Mouse (Mus musculus) intestine, embryonic 14.5 days (tissue): ENCODE measurements around the gene Zfp738. TPM values are rescaled to one million over a fixed set of nuclear protein-coding genes. Genes with fewer than 3 reads are reported as not detected.
"Not testable (repeated sequence)": the region's sequence is repeated elsewhere in the genome, so short reads cannot be mapped to it uniquely, and the experiment has no call there.

ENCODE experiments used
- ATAC-seq: fragments of 200-750 bp; cut with Nextera tagmentation; replicated peaks from 2 replicates; pipeline ENCODE4 v1.8.0; 2017; ENCODE audit warnings: low read depth, moderate number of reproducible peaks, moderate TSS enrichment, moderate library complexity; ENCODE audit not compliant: low FRiP score, low TSS enrichment
- DNase-seq: peaks from one replicate; pipeline ENCODE4 v3.0.0-alpha.2; 2018; ENCODE audit warnings: low spot score
- H3K27ac ChIP-seq: fragments of 300-500 bp; sonication (generic); 2 replicates; pipeline ENCODE4 v1.5.1; 2014; ENCODE audit warnings: low read depth, mild to moderate bottlenecking, control low read depth
- H3K27me3 ChIP-seq: fragments of 300-500 bp; sonication (generic); replicated peaks from 2 replicates; pipeline ENCODE4 v1.6.1; 2014; ENCODE audit warnings: low read length, control low read depth; ENCODE audit not compliant: control insufficient read depth, insufficient read depth
- H3K36me3 ChIP-seq: fragments of 300-500 bp; sonication (generic); 2 replicates; pipeline ENCODE4 v1.6.1; 2014; ENCODE audit warnings: low read length, control low read depth; ENCODE audit not compliant: control insufficient read depth, insufficient read depth
- H3K4me1 ChIP-seq: fragments of 300-500 bp; sonication (generic); replicated peaks from 2 replicates; pipeline ENCODE4 v1.6.1; 2014; ENCODE audit warnings: low read length, control low read depth, mixed read lengths; ENCODE audit not compliant: control insufficient read depth, insufficient read depth
- H3K4me2 ChIP-seq: fragments of 300-500 bp; sonication (generic); 2 replicates; pipeline ENCODE4 v1.6.1; 2014; ENCODE audit warnings: low read length
- H3K4me3 ChIP-seq: fragments of 300-500 bp; sonication (generic); 2 replicates; pipeline ENCODE4 v1.5.1; 2014; ENCODE audit warnings: low read depth, low read length, control low read depth, mixed read lengths
- H3K9ac ChIP-seq: fragments of 300-500 bp; sonication (generic); 2 replicates; pipeline ENCODE4 v1.6.1; 2014; ENCODE audit warnings: mild to moderate bottlenecking, low read length
- H3K9me3 ChIP-seq: fragments of 300-500 bp; sonication (generic); 2 replicates; pipeline ENCODE4 v1.6.1; 2016; ENCODE audit warnings: low read length, control low read depth; ENCODE audit not compliant: control insufficient read depth
- WGBS: fragments of 180-500 bp; shearing (Covaris S2); extraction: QIAGEN DNeasy Blood & Tissue Kit; methylation state at CpG from one replicate; pipeline ENCODE4 v1.1.7; 2014; 5-methylcytosine and 5-hydroxymethylcytosine counted together
- polyA plus RNA-seq: library from polyadenylated mRNA; unstranded; fragments of >200 nt; fragmentation: Nextera tagmentation; extraction: Ambion mirVana; gene quantifications from 2 replicates; pipeline ENCODE4 v1.2.1, GENCODE M21; 2014

Gene Zfp738
- polyA plus RNA-seq: 11.0 and 12.6 TPM in 2 replicates

DNA sequence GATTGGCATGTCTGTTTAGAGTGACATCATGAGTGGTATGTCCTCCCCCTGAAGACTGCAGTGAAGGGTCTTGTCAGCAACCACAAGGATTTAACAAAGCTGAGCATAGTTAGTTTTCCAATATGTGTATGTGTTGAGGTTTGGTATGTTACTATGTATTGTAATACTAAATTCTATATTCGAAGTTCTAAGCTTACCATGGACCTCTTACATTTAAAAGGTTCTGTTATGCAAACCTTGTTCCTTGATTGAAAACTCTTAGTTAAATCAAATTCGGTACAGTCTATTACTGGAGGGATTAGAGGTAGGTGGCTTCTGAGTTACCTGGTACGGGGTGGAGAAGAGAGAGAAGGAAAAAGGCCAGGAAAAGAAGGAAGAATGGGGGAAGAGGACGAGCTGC lies at the start of gene Zfp738:
Zfp738 (minus strand) TSS at position 101 of the 400 bp plus-strand sequence.
- WGBS: 81% methylated on average over 4 of the region's 4 CpGs
- ATAC-seq: no peak
- no peaks in the 10 kb centered on the region for H3K36me3 ChIP-seq
- H3K27ac ChIP-seq: no peak within 1 kb of the TSS
- no peaks in the 10 kb centered on the region for H3K9me3 ChIP-seq
- no peaks in the 10 kb centered on the region for H3K27me3 ChIP-seq
- DNase-seq: no peak
- H3K4me2 ChIP-seq: no peak within 1 kb of the TSS
- no peak within 1 kb of the TSS for H3K4me3 ChIP-seq
- no peak within 1 kb of the TSS for H3K9ac ChIP-seq
- peaks cover 5% of the 10 kb centered on the region; the same call in 1 of the 2 replicates for H3K4me1 ChIP-seq

DNA sequence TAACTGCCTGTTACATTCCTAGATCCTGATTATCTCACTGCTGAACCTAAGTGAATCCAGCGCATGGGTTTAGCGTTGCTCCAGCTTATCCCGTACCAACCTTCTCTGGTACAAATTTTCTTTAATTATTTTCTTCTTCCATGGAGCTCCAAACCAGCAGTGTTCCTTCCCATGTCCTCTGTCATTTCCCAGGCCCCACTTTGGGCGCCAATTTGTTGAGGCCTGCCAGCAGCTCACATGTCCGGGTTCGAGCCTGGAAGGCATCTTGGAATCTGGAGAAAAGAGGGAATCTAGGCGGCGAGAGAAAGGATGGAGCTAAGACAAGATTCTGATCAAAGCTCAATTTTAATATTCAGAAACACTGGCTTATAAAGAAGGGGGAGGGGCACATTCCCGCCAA lies 47.5 kb upstream of the Zfp738 start:
- not testable (repeated sequence) for H3K4me2 ChIP-seq, ATAC-seq, H3K9ac ChIP-seq, H3K27ac ChIP-seq, DNase-seq, H3K4me3 ChIP-seq, H3K27me3 ChIP-seq, H3K4me1 ChIP-seq, H3K9me3 ChIP-seq, H3K36me3 ChIP-seq
- 94% methylated on average over 9 of the region's 9 CpGs for WGBS

DNA sequence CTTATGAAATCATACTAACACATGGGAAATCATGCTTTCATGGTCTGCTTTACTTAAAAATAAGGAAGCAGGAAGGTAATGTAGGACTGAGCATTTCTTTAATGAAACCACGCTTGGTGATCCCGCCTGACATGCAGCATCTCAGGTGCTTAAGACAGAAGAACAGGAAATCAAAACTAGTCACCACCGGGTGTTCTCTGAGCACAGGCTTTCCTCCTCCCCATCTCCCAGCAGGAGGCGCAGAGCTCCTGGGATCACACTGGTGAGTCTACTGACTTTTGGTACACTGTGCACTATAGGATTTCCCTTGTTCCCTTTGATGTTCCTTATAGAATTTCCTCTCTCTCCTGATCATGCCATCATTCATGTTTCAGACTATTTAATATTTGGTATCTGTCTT lies 42.6 kb upstream of the Zfp738 start:
- H3K4me2 ChIP-seq: peak overlapping the region; percentile 59
- H3K9ac ChIP-seq: peak overlapping the region; percentile 60
- H3K4me1 ChIP-seq, H3K27ac ChIP-seq, H3K36me3 ChIP-seq, H3K9me3 ChIP-seq, H3K27me3 ChIP-seq: not testable (repeated sequence)
- peak; percentile 58 for DNase-seq
- H3K4me3 ChIP-seq: peak overlapping the region; percentile 58
- WGBS: 35% methylated on average over 4 of the region's 4 CpGs
- peak; percentile 77 for ATAC-seq

DNA sequence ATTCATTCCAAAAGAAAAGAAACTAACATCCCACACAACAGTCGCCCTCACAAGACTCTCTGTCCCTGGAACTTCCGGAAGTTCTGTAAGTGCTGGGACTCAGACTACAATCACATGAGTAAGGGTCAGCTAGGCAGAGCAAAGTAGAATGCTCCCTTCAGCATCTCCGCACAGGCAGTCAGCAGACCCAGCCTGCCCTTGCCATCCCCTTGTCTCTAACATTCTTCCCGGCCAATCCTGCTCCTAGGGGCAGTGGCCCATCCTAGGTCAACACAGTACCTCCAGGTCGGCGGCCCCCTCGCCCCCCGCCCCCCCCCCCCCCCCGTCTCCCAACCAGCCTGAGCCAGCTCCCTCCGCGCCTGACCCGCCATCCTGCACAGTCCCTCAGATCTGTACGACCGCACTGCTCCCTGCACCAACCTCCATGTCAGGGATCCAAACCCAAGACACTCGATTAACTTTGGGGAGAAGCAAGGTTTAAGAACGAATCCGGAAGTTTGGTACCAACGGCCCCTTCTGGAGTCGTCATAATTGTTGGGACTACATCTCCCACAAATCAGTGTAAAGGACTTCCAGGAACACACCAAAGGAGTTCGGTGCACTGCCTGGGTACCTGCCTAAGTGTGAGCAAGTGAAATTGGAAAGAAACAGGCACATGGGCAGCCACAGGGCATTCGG lies 41.9 kb upstream of the Zfp738 start, which contains the start of gene Zfp65:
Zfp65 (minus strand) TSS at position 533 of the 678 bp plus-strand sequence.
- Histone ChIP-seq H3K27me3 (no peaks in the 10 kb centered on the region), H3K27ac (no peak within 1 kb of the TSS; the same call in 1 of the 2 replicates), H3K4me1 (no peaks in the 10 kb centered on the region), H3K36me3 (no peaks in the 10 kb centered on the region), H3K9me3 (no peaks in the 10 kb centered on the region), H3K4me2 (peak within 1 kb of the TSS; percentile 59), H3K9ac (peak within 1 kb of the TSS; percentile 60), H3K4me3 (peak within 1 kb of the TSS; percentile 58)
- peak; percentile 82 for ATAC-seq
- WGBS: 2% methylated on average over 18 of the region's 21 CpGs
- DNase-seq: peak; percentile 80

DNA sequence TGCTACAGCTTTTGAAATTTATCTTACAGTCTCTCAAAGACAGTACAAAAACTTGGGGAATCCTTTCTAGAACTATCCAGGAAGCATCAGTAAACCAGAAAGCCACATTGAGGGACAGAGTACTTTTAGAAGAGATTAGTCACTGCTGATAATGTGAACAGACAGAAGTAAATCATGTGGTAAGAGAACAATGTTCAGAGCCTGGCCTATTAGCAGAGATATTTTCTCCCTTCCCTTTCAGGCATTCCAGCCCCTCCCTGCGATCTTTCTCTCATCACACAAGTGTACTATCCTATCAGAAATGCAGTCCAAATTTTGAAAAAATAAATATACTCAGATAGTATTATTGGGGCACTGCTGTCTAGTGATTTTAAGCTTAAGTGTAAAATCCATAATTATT lies 41.2 kb upstream of the Zfp738 start:
- no peak for ATAC-seq
- no peak for DNase-seq
- no peaks in the 10 kb centered on the region for H3K27me3 ChIP-seq
- H3K9ac ChIP-seq: peak overlapping the region; percentile 60; the same call in 1 of the 2 replicates
- H3K9me3 ChIP-seq: no peaks in the 10 kb centered on the region
- H3K36me3 ChIP-seq: no peaks in the 10 kb centered on the region
- H3K4me1 ChIP-seq: 0 out of 2 replicates have a peak, but pooled peaks cover 2% of the 10 kb centered on the region
- peak overlapping the region; percentile 59 for H3K4me2 ChIP-seq
- H3K27ac ChIP-seq: no peak overlapping the region
- 70% methylated on average over 1 of the region's 1 CpGs for WGBS
- peak overlapping the region; percentile 58 for H3K4me3 ChIP-seq

DNA sequence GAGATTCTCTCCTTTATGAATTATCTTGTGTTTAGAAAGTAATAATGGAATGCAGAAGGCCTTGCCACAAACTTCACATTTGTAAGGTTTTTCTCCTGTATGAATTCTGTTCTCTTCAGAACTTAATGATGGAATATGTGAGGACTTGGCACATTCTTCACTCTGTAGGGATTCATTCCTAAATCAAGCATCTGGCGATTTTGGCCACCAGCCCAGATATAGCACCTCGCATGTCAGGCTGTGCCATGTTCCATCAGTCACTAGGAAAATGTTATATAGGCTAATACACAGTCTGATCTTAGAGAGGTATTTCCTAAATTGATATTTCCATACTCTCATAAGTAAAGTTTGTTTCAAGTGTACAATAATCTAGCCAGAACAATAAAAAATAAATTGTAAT lies 38.5 kb upstream of the Zfp738 start:
- not testable (repeated sequence) for ATAC-seq, H3K9me3 ChIP-seq, H3K4me3 ChIP-seq, H3K4me1 ChIP-seq, DNase-seq, H3K4me2 ChIP-seq, H3K27ac ChIP-seq, H3K36me3 ChIP-seq, H3K9ac ChIP-seq, H3K27me3 ChIP-seq
- WGBS: 77% methylated on average over 2 of the region's 2 CpGs

DNA sequence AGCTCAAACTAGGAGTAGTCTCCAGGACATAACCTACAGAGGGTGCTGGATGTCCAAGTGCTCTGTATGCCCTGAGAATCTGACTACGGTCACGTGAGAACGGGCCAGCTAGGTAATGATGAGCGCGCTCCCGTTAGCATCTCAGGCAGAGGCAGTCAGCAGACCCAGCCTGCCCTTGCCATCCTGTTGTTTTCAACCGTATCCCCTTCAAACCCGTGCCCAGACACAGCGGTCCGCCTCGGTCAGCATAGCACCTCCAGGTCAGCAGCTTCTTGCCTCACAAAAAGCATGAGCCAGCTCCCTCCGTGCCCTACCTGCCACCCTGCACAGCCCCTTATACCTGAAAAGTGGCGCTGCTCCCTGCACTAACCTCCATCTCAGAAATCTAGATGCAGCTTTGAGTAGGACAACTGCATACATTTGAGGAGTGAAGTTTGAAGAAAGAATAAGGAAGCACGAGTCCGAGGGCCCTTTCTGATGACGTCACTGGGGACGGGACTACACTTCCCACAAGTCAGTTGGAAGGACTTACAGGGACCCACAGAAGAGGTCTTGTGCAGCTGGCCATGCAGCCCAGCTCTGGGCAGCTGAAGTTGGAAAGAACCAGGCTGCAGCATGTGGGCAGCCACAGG lies 37.1 kb upstream of the Zfp738 start:
- Histone ChIP-seq H3K9me3 (no peaks in the 10 kb centered on the region), H3K27ac (peak overlapping the region; percentile 54), H3K4me1 (0 out of 2 replicates have a peak, but pooled peaks cover 3% of the 10 kb centered on the region), H3K27me3 (no peaks in the 10 kb centered on the region), H3K9ac (peak overlapping the region; percentile 78), H3K36me3 (no peaks in the 10 kb centered on the region), H3K4me2 (peak overlapping the region; percentile 61), H3K4me3 (peak overlapping the region; percentile 81)
- WGBS: 1% methylated on average over 17 of the region's 17 CpGs
- ATAC-seq (peak; percentile 96), DNase-seq (peak; percentile 93)

DNA sequence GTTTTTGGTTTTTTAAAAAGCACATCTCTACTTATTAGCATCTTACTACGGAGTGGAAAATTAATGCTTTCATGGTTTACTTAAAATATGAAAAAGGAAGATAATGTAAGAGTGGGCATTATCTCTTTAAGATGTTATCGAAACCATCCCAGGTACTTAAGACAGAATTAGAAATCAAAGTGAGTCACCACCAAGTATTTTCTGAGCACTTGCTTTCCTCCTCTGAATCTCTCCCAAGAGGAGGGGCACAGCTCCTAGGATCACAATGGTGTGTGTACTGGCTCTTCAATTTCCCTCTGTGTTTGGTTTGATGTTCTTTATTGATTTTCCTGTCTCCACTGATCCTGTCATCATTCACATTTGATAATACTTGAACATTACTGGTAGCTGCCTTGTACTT lies 3.0 kb downstream of the Zfp738 start:
- not testable (repeated sequence) for DNase-seq, H3K27ac ChIP-seq, H3K4me1 ChIP-seq, H3K9me3 ChIP-seq, H3K36me3 ChIP-seq, H3K27me3 ChIP-seq
- peak overlapping the region; percentile 68 for H3K4me2 ChIP-seq
- ATAC-seq: peak; percentile 54; the same call in 1 of the 2 replicates
- peak overlapping the region; percentile 70 for H3K4me3 ChIP-seq
- 82% methylated on average over 2 of the region's 2 CpGs for WGBS
- peak overlapping the region; percentile 31; the same call in 1 of the 2 replicates for H3K9ac ChIP-seq
